Mouse (Mus musculus): ENCODE measurements around the gene N4bp1. TPM values are rescaled to one million over a fixed set of nuclear protein-coding genes. Genes with fewer than 3 reads are reported as not detected.

The N4bp1 gene
- total and polyA plus RNA-seq, 3 experiments: 12.2 to 15.6 (median 12.8) TPM

DNA sequence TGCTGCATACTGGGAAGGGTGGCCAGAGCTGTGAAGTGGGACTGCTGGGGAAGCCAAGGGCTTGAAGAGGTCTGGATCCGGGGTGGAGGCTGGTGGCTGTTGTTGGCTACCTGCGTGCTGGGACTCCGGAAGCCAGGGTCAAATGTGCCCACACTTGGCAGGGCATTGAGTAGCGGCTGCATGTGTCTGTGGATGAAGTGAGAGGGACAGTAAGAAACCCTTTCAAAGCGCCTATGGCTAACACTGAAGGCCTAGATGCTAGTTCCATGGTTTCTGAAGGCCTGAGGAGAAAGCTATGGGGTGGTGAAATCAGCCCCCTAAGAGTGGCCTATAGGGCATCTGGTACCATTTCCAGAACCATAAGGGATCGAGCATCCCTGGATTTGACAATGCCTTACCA, 40.2 kb downstream of the N4bp1 start:
- no peaks in the 10 kb centered on the region for H3K79me2 ChIP-seq (replicated peaks; ENCODE audit: control insufficient read depth, extremely low read depth, insufficient read depth, poor library complexity, severe bottlenecking)
- H3K4me2 ChIP-seq (ENCODE audit: insufficient read depth, low read depth, poor library complexity, severe bottlenecking): no peak overlapping the region
- no peaks in the 10 kb centered on the region for H3K9me3 ChIP-seq (replicated peaks; ENCODE audit: low read length)
- peaks cover 72 to 97% of the 10 kb centered on the region in 2 experiments for H3K36me3 ChIP-seq (replicated peaks in 1 of 2; ENCODE audit: control insufficient read depth in 1 of 2, insufficient read depth in 1 of 2, low read length in 1 of 2)
- peaks cover 5 to 6% of the 10 kb centered on the region in 2 experiments; a peak in 3 of 4 replicates for H3K4me1 ChIP-seq (ENCODE audit: control insufficient read depth in 1 of 2, insufficient read depth in 2 of 2)
- no peak overlapping the region for H3K9ac ChIP-seq (ENCODE audit: insufficient read depth, low read depth)
- no peak for TF ChIP-seq HCFC1 (IDR thresholded peaks at IDR 0.05; ENCODE audit: low read depth, low read length)
- TF ChIP-seq ELF1 (IDR thresholded peaks at IDR 0.05; ENCODE audit: low read depth, low read length): no peak
- no peak for TF ChIP-seq EP300 (IDR thresholded peaks at IDR 0.05; ENCODE audit: low read length)
- no peak for TF ChIP-seq TCF12 (IDR thresholded peaks at IDR 0.05; ENCODE audit: low read depth, low read length)
- H3K4me3 ChIP-seq (replicated peaks in 1 of 3; ENCODE audit: low read depth in 2 of 3, low read length in 2 of 3, poor library complexity in 1 of 3): no peak overlapping the region
- DNase-seq (ENCODE audit: extremely low read depth): no peak
- H3K27ac ChIP-seq (ENCODE audit: insufficient read depth, low read depth): no peak overlapping the region
- dilution Hi-C loops (cut with MboI; ENCODE audit: extremely low pct_ligation_motif_present, extremely low pct_unique_long_range_greater_than_20kb, low sequenced_read_pairs): no loop called here
- in situ Hi-C loops (cut with MboI; ENCODE audit: low pct_ligation_motif_present, low pct_unique_long_range_greater_than_20kb, low sequenced_read_pairs): no loop called here
- H3K27me3 ChIP-seq (replicated peaks): no peaks in the 10 kb centered on the region

DNA sequence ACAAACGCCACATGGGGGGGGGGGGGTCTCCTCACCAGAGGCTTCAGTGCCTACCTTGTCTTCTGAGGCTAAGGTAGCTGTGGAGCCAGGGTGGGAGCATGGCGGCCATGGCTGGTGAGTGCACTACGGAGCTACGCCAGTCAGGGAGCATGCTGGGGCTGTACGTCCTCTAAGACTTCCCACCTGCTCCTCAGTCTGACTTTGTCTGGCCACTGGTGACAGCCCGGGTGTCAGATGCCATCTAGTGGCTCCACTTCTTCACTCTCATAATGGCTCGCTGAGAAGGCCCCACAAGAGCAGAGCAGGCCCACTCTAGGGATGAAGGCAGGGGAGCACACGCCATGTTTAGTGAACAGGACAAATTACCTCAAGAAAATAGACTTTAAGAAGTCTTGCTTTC, 41.2 kb downstream of the N4bp1 start:
- H3K4me1 ChIP-seq (ENCODE audit: control insufficient read depth in 1 of 2, insufficient read depth in 2 of 2): peaks cover 12 to 16% of the 10 kb centered on the region in 2 experiments; a peak in 3 of 4 replicates
- dilution Hi-C loops (cut with MboI; ENCODE audit: extremely low pct_ligation_motif_present, extremely low pct_unique_long_range_greater_than_20kb, low sequenced_read_pairs) (no loop called here), in situ Hi-C loops (cut with MboI; ENCODE audit: low pct_ligation_motif_present, low pct_unique_long_range_greater_than_20kb, low sequenced_read_pairs) (no loop called here)
- H3K4me3 ChIP-seq (replicated peaks in 1 of 3; ENCODE audit: low read depth in 2 of 3, low read length in 2 of 3, poor library complexity in 1 of 3): no peak overlapping the region
- H3K27me3 ChIP-seq (replicated peaks): no peaks in the 10 kb centered on the region
- no peaks in the 10 kb centered on the region for H3K79me2 ChIP-seq (replicated peaks; ENCODE audit: control insufficient read depth, extremely low read depth, insufficient read depth, poor library complexity, severe bottlenecking)
- TF ChIP-seq ZKSCAN1 (IDR thresholded peaks at IDR 0.05; ENCODE audit: borderline replicate concordance, low read depth, low read length) (no peak), CTCF (conservative IDR thresholded peaks at IDR 0.05 in 1 of 2, IDR thresholded peaks at IDR 0.05 in 1 of 2; ENCODE audit: low read depth in 2 of 2, low read length in 2 of 2) (peak in 1 of 2 experiments; percentile 68; a peak in 2 of 4 replicates), IRF4 (IDR thresholded peaks at IDR 0.05; ENCODE audit: low read depth, low read length) (no peak), SMC3 (IDR thresholded peaks at IDR 0.05; ENCODE audit: low read depth, low read length) (peak; percentile 74), RAD21 (IDR thresholded peaks at IDR 0.05; ENCODE audit: low read depth, low read length) (peak; percentile 68), USF1 (IDR thresholded peaks at IDR 0.05; ENCODE audit: low read depth, low read length) (no peak), HCFC1 (IDR thresholded peaks at IDR 0.05; ENCODE audit: low read depth, low read length) (no peak), ZC3H11A (IDR thresholded peaks at IDR 0.05; ENCODE audit: low read depth, low read length) (0 out of 2 replicates have a peak, but pooled peaks have one; percentile 5)
- no peaks in the 10 kb centered on the region for H3K9me3 ChIP-seq (replicated peaks; ENCODE audit: low read length)
- H3K4me2 ChIP-seq (ENCODE audit: insufficient read depth, low read depth, poor library complexity, severe bottlenecking): no peak overlapping the region
- H3K36me3 ChIP-seq (replicated peaks in 1 of 2; ENCODE audit: control insufficient read depth in 1 of 2, insufficient read depth in 1 of 2, low read length in 1 of 2): peaks cover 66 to 98% of the 10 kb centered on the region in 2 experiments
- H3K9ac ChIP-seq (ENCODE audit: insufficient read depth, low read depth): no peak overlapping the region
- no peak for DNase-seq (ENCODE audit: extremely low read depth)
- no peak overlapping the region for H3K27ac ChIP-seq (ENCODE audit: insufficient read depth, low read depth)

DNA sequence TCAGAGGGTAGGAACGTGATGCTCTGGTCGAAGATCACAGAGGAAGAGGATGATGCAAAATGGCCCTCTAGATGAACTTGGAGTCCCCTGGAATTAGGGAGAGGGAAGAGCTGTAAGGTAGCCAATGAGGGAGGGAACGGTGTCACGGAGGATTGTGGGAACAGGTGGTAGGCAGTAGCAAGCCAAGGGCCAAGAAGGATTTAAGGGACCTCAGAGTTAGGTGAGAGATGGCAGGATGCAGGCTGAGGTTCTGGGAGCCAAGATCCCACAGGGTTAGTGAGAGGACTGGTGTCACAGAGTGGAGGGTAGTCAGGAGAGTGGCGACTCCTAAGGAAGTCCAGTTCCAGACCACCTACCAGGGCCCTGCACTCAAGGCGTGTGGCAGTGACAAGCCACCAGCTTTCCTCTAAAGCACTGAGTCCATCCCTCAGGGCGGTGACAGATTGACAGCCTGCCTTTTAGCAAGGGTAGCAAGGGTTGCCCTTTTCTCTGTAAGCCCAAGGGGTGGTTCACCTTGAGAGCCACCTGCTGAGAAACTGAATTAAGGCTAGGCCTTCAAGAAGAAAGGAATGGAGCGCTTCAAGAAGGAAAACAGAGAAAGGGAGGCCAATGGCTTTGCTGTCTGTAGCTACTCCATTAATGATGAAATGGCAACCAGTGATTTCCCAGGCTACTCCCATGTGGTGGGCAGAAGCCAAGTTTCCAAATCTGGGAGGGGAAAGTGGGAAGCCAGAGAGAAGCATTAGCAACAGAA, 43.3 kb downstream of the N4bp1 start:
- in situ Hi-C loops (cut with MboI; ENCODE audit: low pct_ligation_motif_present, low pct_unique_long_range_greater_than_20kb, low sequenced_read_pairs) (no loop called here), dilution Hi-C loops (cut with MboI; ENCODE audit: extremely low pct_ligation_motif_present, extremely low pct_unique_long_range_greater_than_20kb, low sequenced_read_pairs) (no loop called here)
- Histone ChIP-seq H3K4me2 (ENCODE audit: insufficient read depth, low read depth, poor library complexity, severe bottlenecking) (no peak overlapping the region), H3K9me3 (replicated peaks; ENCODE audit: low read length) (no peaks in the 10 kb centered on the region), H3K4me1 (ENCODE audit: control insufficient read depth in 1 of 2, insufficient read depth in 2 of 2) (peaks cover 12 to 18% of the 10 kb centered on the region in 2 experiments; a peak in 3 of 4 replicates), H3K27me3 (replicated peaks) (no peaks in the 10 kb centered on the region), H3K4me3 (replicated peaks in 1 of 3; ENCODE audit: low read depth in 2 of 3, low read length in 2 of 3, poor library complexity in 1 of 3) (no peak overlapping the region), H3K27ac (ENCODE audit: insufficient read depth, low read depth) (no peak overlapping the region), H3K9ac (ENCODE audit: insufficient read depth, low read depth) (no peak overlapping the region), H3K79me2 (replicated peaks; ENCODE audit: control insufficient read depth, extremely low read depth, insufficient read depth, poor library complexity, severe bottlenecking) (no peaks in the 10 kb centered on the region), H3K36me3 (replicated peaks in 1 of 2; ENCODE audit: control insufficient read depth in 1 of 2, insufficient read depth in 1 of 2, low read length in 1 of 2) (peaks cover 50 to 82% of the 10 kb centered on the region in 2 experiments)
- TF ChIP-seq PAX5 (IDR thresholded peaks at IDR 0.05; ENCODE audit: low read length) (no peak), RAD21 (IDR thresholded peaks at IDR 0.05; ENCODE audit: low read depth, low read length) (no peak), EP300 (IDR thresholded peaks at IDR 0.05; ENCODE audit: low read length) (no peak), MAFK (IDR thresholded peaks at IDR 0.05; ENCODE audit: insufficient replicate concordance, low read length) (no peak), TBP (conservative IDR thresholded peaks at IDR 0.05; ENCODE audit: low read depth, low read length) (no peak), ZC3H11A (IDR thresholded peaks at IDR 0.05; ENCODE audit: low read depth, low read length) (no peak), E2F4 (IDR thresholded peaks at IDR 0.05; ENCODE audit: insufficient replicate concordance, low read depth, low read length) (no peak), SMC3 (IDR thresholded peaks at IDR 0.05; ENCODE audit: low read depth, low read length) (no peak), BHLHE40 (IDR thresholded peaks at IDR 0.05; ENCODE audit: low read depth, low read length) (no peak), GABPA (IDR thresholded peaks at IDR 0.05; ENCODE audit: insufficient replicate concordance, low read depth, low read length) (no peak), ZKSCAN1 (IDR thresholded peaks at IDR 0.05; ENCODE audit: borderline replicate concordance, low read depth, low read length) (no peak), CTCF (conservative IDR thresholded peaks at IDR 0.05 in 1 of 2, IDR thresholded peaks at IDR 0.05 in 1 of 2; ENCODE audit: low read depth in 2 of 2, low read length in 2 of 2) (no peak), MEF2A (IDR thresholded peaks at IDR 0.05; ENCODE audit: borderline replicate concordance, low read depth, low read length) (no peak)
- no peak for DNase-seq (ENCODE audit: extremely low read depth)

Data from CH12.LX (cell line).